Mouse (Mus musculus) C2C12 (cell line): ENCODE results near the gene Olfr1183.

Experiments used
- CTCF ChIP-seq: IDR thresholded peaks from one replicate; pipeline ENCODE4 v1.5.1; 2011; ENCODE audit not compliant: control insufficient read depth, insufficient read depth, insufficient read length
- MAX ChIP-seq: IDR thresholded peaks from one replicate; pipeline ENCODE4 v1.6.1; 2011; ENCODE audit warnings: mild to moderate bottlenecking, control low read depth
- MYOD1 ChIP-seq: IDR thresholded peaks from one replicate; pipeline ENCODE4 v1.6.1; 2011; ENCODE audit warnings: low read depth; ENCODE audit not compliant: control insufficient read depth, insufficient read length

- TF ChIP-seq CTCF, result no peak
- no peak for TF ChIP-seq MYOD1
- no peak for TF ChIP-seq MAX
Measured at GRCm38 (mm10) chr2:88493020-88493419, 38.4 kb downstream of the Olfr1183 start, which contains the start of gene Olfr1185-ps1.
